Mouse (Mus musculus): Measurements from ENCODE around the gene Acin1. TPM values are rescaled to one million over a fixed set of nuclear protein-coding genes. Genes with fewer than 3 reads are reported as not detected.

Acin1 gene
- polyA plus RNA-seq, 1 experiment from 2014 or later, result 150 TPM

DNA sequence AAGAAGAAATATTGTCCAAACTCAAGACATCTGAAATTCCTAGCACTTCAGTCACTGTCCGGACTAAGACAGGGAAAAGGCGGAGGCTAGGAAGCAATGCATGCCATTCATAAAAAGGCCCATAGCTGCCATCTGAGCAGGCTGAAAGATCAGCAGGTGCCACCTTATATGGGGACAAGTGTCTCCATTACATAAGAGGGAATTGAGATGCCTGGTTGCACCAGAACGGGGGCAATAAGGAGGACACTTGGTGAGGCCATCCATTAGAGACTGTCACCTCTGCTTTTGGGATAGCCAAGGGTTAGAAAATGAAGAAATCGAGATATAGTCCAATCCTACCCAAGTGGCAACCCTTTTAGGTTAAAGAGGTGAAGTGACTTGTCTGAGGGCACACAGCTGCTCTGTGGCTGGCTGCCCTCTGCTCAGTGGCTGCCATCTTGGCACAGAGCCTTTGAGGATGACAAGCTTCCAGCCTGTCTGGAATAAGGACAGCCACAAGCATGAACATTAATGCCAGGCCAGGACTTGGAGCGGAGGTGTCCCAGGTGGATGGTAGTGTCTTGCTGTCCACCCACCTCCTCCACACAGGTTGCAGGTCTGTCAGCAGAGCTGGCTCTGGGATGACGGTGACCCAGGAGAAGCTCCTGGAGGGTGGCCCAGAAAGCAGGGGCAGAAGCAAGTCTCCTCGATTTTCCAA, 34.1 kb upstream of the Acin1 start:
- Histone ChIP-seq H3K4me3 (replicated peaks; ENCODE audit: low read length) (no peak overlapping the region), H3K27me3 (replicated peaks; ENCODE audit: control insufficient read depth, insufficient read depth, low read length) (no peaks in the 10 kb centered on the region), H3K9ac (replicated peaks; ENCODE audit: low read depth, low read length) (no peak overlapping the region), H3K36me3 (ENCODE audit: control insufficient read depth, insufficient read depth) (no peaks in the 10 kb centered on the region), H3K4me1 (replicated peaks; ENCODE audit: control insufficient read depth, insufficient read depth, low read length) (no peaks in the 10 kb centered on the region), H3K27ac (ENCODE audit: low read length) (no peak overlapping the region), H3K9me3 (ENCODE audit: control insufficient read depth, low read length) (no peaks in the 10 kb centered on the region), H3K4me2 (ENCODE audit: low read length) (no peak overlapping the region)
- ATAC-seq, result no peak
- 88% methylated on average over 7 of the region's 7 CpGs for WGBS

DNA sequence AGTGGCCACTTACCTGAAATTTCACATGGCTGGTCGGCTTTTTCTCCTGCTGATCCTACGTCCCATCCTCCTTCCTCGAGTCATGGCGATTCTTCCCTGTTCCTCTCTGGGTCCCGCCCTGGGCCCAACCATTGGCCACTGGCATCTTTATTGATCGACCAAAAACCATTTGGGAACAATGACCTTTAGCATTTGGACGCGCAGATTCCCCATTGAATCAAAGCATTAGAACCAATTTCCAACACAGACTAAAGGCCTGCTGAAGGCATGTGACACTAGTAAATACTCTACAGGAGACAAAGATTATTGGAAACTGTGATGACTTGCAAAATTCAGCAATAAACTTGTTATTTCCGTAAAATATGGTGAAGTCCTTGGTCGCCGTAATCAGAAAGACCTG, 33.3 kb upstream of the Acin1 start:
- H3K27ac ChIP-seq (ENCODE audit: low read length), result no peak overlapping the region
- H3K27me3 ChIP-seq (replicated peaks; ENCODE audit: control insufficient read depth, insufficient read depth, low read length), result no peaks in the 10 kb centered on the region
- no peaks in the 10 kb centered on the region for H3K36me3 ChIP-seq (ENCODE audit: control insufficient read depth, insufficient read depth)
- ATAC-seq, result no peak
- WGBS, result 94% methylated on average over 11 of the region's 11 CpGs
- no peaks in the 10 kb centered on the region for H3K9me3 ChIP-seq (ENCODE audit: control insufficient read depth, low read length)
- no peak overlapping the region for H3K4me2 ChIP-seq (ENCODE audit: low read length)
- H3K4me1 ChIP-seq (replicated peaks; ENCODE audit: control insufficient read depth, insufficient read depth, low read length), result no peaks in the 10 kb centered on the region; the same call in 1 of the 2 replicates
- no peak overlapping the region for H3K9ac ChIP-seq (replicated peaks; ENCODE audit: low read depth, low read length)
- no peak overlapping the region for H3K4me3 ChIP-seq (replicated peaks; ENCODE audit: low read length)

DNA sequence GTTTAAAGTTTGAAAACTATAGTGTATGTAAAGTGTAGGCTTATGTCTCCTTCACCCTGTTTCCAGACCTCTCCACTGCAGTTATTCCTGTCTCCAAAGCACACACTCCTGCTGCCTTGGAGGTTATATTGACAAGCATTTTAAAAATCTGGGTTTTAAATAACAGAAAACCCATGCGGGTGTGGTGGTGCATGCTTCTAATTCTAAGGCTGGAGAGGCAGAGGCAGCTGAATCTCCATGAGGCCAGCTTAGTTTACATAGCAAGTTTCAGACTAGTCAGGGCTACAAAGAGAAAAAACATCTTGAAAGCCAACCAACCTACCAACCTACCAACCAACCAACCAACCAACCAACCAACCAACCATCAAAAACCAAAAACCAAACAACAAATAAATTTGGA, 28.7 kb upstream of the Acin1 start:
- no peak overlapping the region for H3K9ac ChIP-seq (replicated peaks; ENCODE audit: low read depth, low read length)

DNA sequence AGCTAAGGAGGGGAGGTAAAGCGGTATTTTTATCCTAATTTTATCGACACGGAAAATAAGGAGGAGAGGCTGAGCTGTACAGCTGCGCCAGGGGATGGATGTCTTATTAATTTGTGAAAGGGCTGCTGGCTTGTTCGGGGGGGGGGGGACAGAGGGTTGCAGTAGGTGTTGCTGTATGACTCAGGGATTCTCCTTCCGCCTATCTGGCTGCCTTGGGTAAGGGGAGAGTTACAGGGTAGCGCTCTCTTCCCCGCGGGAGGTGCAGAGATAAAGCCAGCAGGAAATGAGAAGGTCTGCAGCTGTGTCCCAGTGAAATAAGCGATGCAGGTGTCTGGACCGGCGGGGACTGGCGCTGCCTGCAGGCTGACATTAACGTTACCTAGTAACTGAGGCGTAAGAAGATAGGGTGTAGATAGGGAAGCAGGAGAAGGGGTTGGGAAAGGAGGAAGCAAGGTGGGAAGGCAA, 27.9 kb upstream of the Acin1 start:
- H3K27me3 ChIP-seq (replicated peaks; ENCODE audit: control insufficient read depth, insufficient read depth, low read length), result no peaks in the 10 kb centered on the region
- H3K4me2 ChIP-seq (ENCODE audit: low read length), result peak overlapping the region; percentile 58
- peaks cover 7% of the 10 kb centered on the region for H3K4me1 ChIP-seq (replicated peaks; ENCODE audit: control insufficient read depth, insufficient read depth, low read length)
- ATAC-seq, result peak; percentile 50
- H3K27ac ChIP-seq (ENCODE audit: low read length), result no peak overlapping the region
- peak overlapping the region; percentile 20 for H3K9ac ChIP-seq (replicated peaks; ENCODE audit: low read depth, low read length)
- 2% methylated on average over 15 of the region's 15 CpGs for WGBS
- no peaks in the 10 kb centered on the region for H3K36me3 ChIP-seq (ENCODE audit: control insufficient read depth, insufficient read depth)
- H3K9me3 ChIP-seq (ENCODE audit: control insufficient read depth, low read length), result no peaks in the 10 kb centered on the region
- H3K4me3 ChIP-seq (replicated peaks; ENCODE audit: low read length), result peak overlapping the region; percentile 38

More for the DNA sequence above, 28.7 kb upstream of the Acin1 start:
- Histone ChIP-seq H3K4me1 (replicated peaks; ENCODE audit: control insufficient read depth, insufficient read depth, low read length) (peaks cover 7% of the 10 kb centered on the region), H3K36me3 (ENCODE audit: control insufficient read depth, insufficient read depth) (no peaks in the 10 kb centered on the region), H3K27ac (ENCODE audit: low read length) (no peak overlapping the region), H3K27me3 (replicated peaks; ENCODE audit: control insufficient read depth, insufficient read depth, low read length) (no peaks in the 10 kb centered on the region), H3K4me2 (ENCODE audit: low read length) (no peak overlapping the region; the same call in 1 of the 2 replicates), H3K4me3 (replicated peaks; ENCODE audit: low read length) (no peak overlapping the region), H3K9me3 (ENCODE audit: control insufficient read depth, low read length) (no peaks in the 10 kb centered on the region)
- 83% methylated on average over 1 of the region's 1 CpGs for WGBS
- no peak for ATAC-seq

DNA sequence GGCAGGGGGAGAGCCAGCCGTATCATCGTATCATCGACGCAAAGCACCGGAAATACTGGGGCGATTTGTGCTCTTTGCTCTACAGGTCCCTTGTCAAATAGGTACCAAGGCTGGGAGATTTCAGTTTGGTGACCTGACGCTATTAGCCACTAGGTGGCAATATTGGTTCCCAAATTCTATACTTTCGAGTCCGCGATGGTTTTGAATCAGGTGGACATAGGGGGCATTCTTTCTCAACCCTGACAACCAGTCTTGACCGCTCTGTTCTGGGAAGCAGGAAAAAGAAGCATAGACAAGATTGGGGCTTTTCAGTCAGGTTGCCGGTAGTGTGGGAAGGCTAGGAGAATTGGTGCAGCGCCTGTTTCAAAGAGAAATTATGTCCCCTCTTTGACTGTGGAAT, 27.4 kb upstream of the Acin1 start:
- H3K27ac ChIP-seq (ENCODE audit: low read length), result no peak overlapping the region
- H3K4me2 ChIP-seq (ENCODE audit: low read length), result peak overlapping the region; percentile 58
- peak overlapping the region; percentile 38 for H3K4me3 ChIP-seq (replicated peaks; ENCODE audit: low read length)
- H3K36me3 ChIP-seq (ENCODE audit: control insufficient read depth, insufficient read depth), result no peaks in the 10 kb centered on the region
- H3K27me3 ChIP-seq (replicated peaks; ENCODE audit: control insufficient read depth, insufficient read depth, low read length), result no peaks in the 10 kb centered on the region
- peak; percentile 48 for ATAC-seq
- under 1% methylated on average over 13 of the region's 13 CpGs for WGBS
- H3K9me3 ChIP-seq (ENCODE audit: control insufficient read depth, low read length), result no peaks in the 10 kb centered on the region
- peaks cover 7% of the 10 kb centered on the region for H3K4me1 ChIP-seq (replicated peaks; ENCODE audit: control insufficient read depth, insufficient read depth, low read length)
- H3K9ac ChIP-seq (replicated peaks; ENCODE audit: low read depth, low read length), result peak overlapping the region; percentile 20

DNA sequence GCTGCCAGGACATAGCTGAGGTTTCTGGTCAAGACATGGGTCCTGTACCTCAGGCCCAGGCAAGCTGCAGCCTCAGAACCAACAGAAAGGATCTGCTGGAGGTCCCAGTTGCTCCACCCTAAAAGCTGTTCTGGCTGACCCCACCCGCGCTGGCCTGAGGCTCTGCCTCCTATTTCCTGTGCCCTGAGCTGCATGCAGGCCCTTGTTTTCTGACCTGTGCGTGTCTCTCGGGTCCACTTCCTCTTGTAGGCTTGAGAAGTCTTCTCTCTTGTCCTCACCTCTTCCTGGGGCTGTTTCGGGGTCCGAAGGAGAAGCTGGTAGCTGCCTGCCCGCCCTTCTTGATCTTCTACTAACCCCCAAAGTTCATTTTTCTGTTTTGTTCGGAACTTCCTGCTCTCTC, 26.1 kb upstream of the Acin1 start:
- H3K9ac ChIP-seq (replicated peaks; ENCODE audit: low read depth, low read length), result no peak overlapping the region
- H3K4me2 ChIP-seq (ENCODE audit: low read length), result no peak overlapping the region
- 78% methylated on average over 8 of the region's 8 CpGs for WGBS
- H3K4me1 ChIP-seq (replicated peaks; ENCODE audit: control insufficient read depth, insufficient read depth, low read length), result peaks cover 7% of the 10 kb centered on the region
- no peaks in the 10 kb centered on the region for H3K9me3 ChIP-seq (ENCODE audit: control insufficient read depth, low read length)
- ATAC-seq, result no peak
- H3K27ac ChIP-seq (ENCODE audit: low read length), result no peak overlapping the region
- no peaks in the 10 kb centered on the region for H3K27me3 ChIP-seq (replicated peaks; ENCODE audit: control insufficient read depth, insufficient read depth, low read length)
- H3K4me3 ChIP-seq (replicated peaks; ENCODE audit: low read length), result no peak overlapping the region
- H3K36me3 ChIP-seq (ENCODE audit: control insufficient read depth, insufficient read depth), result no peaks in the 10 kb centered on the region

DNA sequence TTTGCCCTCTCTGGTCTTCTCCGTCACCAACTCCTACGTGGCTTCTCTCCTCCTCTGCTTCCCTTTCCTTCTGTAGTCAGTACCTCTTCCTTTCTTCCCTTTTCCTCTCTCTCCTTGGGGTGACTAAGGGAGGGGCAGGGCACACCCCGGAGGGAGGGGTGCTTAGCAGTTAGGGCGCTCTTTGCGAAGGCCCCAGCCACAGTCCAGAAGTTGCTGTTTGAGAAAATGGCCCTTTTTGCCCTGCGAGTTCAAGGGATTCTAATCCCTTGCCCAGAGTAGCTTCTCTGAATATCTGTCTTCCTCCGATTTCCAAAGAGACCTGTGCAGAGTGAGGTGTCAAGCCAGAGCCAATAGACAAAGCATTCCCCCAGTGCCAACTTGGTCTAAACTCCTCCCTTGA, 25.3 kb upstream of the Acin1 start, which contains the start of gene Cebpe:
Gene Cebpe (minus strand): TSS at position 101 of the 400 bp plus-strand sequence.
- no peak within 1 kb of the TSS for H3K4me2 ChIP-seq (ENCODE audit: low read length)
- H3K36me3 ChIP-seq (ENCODE audit: control insufficient read depth, insufficient read depth), result no peaks in the 10 kb centered on the region
- ATAC-seq, result no peak
- peaks cover 7% of the 10 kb centered on the region for H3K4me1 ChIP-seq (replicated peaks; ENCODE audit: control insufficient read depth, insufficient read depth, low read length)
- no peaks in the 10 kb centered on the region for H3K27me3 ChIP-seq (replicated peaks; ENCODE audit: control insufficient read depth, insufficient read depth, low read length)
- no peak within 1 kb of the TSS for H3K4me3 ChIP-seq (replicated peaks; ENCODE audit: low read length)
- H3K9me3 ChIP-seq (ENCODE audit: control insufficient read depth, low read length), result no peaks in the 10 kb centered on the region
- H3K27ac ChIP-seq (ENCODE audit: low read length), result no peak within 1 kb of the TSS
- WGBS, result 91% methylated on average over 7 of the region's 7 CpGs
- H3K9ac ChIP-seq (replicated peaks; ENCODE audit: low read depth, low read length), result no peak within 1 kb of the TSS

DNA sequence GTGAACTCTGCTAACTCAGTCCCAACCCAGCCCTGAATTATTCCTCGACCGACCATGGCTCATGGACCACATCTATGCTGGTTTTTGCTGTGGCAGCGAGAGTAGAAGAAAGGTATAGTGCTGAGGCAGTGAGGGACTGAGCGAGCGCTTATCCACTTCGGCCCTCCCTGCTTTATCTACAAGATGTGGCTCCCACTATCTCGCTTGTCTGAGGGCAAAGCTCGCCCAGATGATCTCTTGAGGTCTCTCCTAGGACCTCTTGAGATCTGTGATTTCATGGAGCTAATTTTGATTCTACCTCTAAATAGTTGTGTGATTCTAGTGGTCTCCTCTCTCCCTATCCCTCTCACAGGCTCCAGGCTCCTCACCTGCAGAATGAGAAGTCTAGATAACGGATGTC, 22.3 kb upstream of the Acin1 start:
- ATAC-seq, result no peak
- Histone ChIP-seq H3K9ac (replicated peaks; ENCODE audit: low read depth, low read length) (no peak overlapping the region), H3K4me1 (replicated peaks; ENCODE audit: control insufficient read depth, insufficient read depth, low read length) (peaks cover 2% of the 10 kb centered on the region; the same call in 1 of the 2 replicates), H3K9me3 (ENCODE audit: control insufficient read depth, low read length) (no peaks in the 10 kb centered on the region), H3K4me3 (replicated peaks; ENCODE audit: low read length) (no peak overlapping the region), H3K36me3 (ENCODE audit: control insufficient read depth, insufficient read depth) (no peaks in the 10 kb centered on the region), H3K27me3 (replicated peaks; ENCODE audit: control insufficient read depth, insufficient read depth, low read length) (no peaks in the 10 kb centered on the region), H3K4me2 (ENCODE audit: low read length) (no peak overlapping the region), H3K27ac (ENCODE audit: low read length) (no peak overlapping the region)
- 86% methylated on average over 9 of the region's 9 CpGs for WGBS

DNA sequence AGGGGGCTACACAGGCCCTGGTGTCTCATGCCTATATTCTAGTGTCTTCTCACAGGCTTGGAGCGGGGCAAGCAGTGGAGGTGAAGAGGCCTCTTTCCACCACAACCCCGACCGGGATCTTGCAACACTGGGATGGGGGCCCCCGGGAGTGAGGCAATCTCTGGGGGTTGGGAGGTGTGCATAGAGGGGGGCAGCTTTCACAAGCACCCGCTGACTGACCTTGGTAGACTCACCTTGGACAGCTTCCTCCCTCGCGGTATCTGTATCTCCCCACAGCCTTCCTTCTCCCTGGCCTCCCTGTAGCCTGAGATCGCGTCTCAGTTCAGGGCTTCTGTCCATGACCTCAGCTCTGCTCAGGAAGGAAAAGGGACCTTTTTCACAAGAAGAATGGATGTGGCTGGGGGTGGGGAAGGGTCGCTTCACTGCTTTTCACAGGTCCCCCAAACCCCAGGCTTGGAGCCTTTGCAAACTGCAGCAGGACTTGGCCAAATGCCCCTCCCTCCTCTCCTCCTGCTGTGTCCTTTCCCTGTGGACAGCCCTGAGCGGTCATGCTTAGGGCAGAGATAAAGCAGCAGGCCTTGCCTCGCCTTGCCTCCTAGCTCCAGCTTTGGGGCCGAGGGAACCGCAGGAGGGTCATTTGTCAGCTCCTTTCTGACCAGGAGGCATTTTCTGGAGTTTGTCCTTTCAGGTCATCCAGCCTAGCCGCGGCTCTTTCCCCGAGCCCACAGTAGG, 20.0 kb upstream of the Acin1 start:
- Histone ChIP-seq H3K36me3 (ENCODE audit: control insufficient read depth, insufficient read depth) (no peaks in the 10 kb centered on the region), H3K4me1 (replicated peaks; ENCODE audit: control insufficient read depth, insufficient read depth, low read length) (no peaks in the 10 kb centered on the region), H3K4me2 (ENCODE audit: low read length) (no peak overlapping the region), H3K27me3 (replicated peaks; ENCODE audit: control insufficient read depth, insufficient read depth, low read length) (0 out of 2 replicates have a peak, but pooled peaks cover 2% of the 10 kb centered on the region), H3K4me3 (replicated peaks; ENCODE audit: low read length) (no peak overlapping the region), H3K9ac (replicated peaks; ENCODE audit: low read depth, low read length) (no peak overlapping the region), H3K27ac (ENCODE audit: low read length) (no peak overlapping the region), H3K9me3 (ENCODE audit: control insufficient read depth, low read length) (no peaks in the 10 kb centered on the region)
- 55% methylated on average over 17 of the region's 17 CpGs for WGBS
- ATAC-seq, result no peak
